Mouse (Mus musculus) layer of hippocampus, adult 2 months (tissue): ENCODE data around the gene Dohh. TPM values are rescaled to one million over a fixed set of nuclear protein-coding genes. Genes with fewer than 3 reads are reported as not detected.

Experiments used
- DNase-seq, 2 experiments: peaks; one replicate each; pipeline ENCODE4 v3.0.0; 2022; ENCODE audit warnings: low spot score in 2 of 2
- H3K27ac ChIP-seq: fragments of 200-600 bp; 2 replicates; pipeline ENCODE4 v1.8.1; 2022
- H3K4me3 ChIP-seq: fragments of 200-600 bp; 2 replicates; pipeline ENCODE4 v1.8.1; 2022; ENCODE audit warnings: mild to moderate bottlenecking
- CTCF ChIP-seq: fragments of 200-600 bp; conservative IDR thresholded peaks from 2 replicates; pipeline ENCODE4 v1.8.1; 2022; ENCODE audit warnings: antibody characterized with exemption, mild to moderate bottlenecking, moderate library complexity
- total RNA-seq, 2 experiments: library from RNA; stranded (reverse); gene quantifications; 2 replicates each; pipeline ENCODE4 v1.2.3; 2021

Gene Dohh
- total RNA-seq, 2 experiments from 2014 or later: 75.9 to 79.7 TPM

GRCm38 (mm10) chr10:81421041-81421796, 37.0 kb downstream of the Dohh start:
- no peak overlapping the region for H3K27ac ChIP-seq
- no peak for DNase-seq
- H3K4me3 ChIP-seq: no peak overlapping the region
- no peak for TF ChIP-seq CTCF

DNA sequence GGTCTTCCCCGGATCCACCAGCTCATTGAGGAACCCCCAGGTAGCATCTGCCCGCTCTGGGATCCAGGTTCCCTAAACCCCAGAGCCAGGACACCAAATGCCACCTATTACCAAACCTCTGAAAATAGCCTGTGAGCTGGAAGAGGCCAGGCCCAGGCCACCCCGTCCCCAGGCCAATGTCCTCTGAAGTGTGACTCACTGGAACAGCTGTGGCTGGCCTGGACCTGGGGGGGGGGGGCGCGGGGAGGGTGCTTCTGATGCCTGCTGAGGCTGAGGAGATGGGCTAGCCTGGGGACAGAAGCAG, 37.5 kb downstream of the Dohh start:
- Histone ChIP-seq H3K27ac (no peak overlapping the region), H3K4me3 (no peak overlapping the region)
- no peak for DNase-seq
- TF ChIP-seq CTCF: no peak

DNA sequence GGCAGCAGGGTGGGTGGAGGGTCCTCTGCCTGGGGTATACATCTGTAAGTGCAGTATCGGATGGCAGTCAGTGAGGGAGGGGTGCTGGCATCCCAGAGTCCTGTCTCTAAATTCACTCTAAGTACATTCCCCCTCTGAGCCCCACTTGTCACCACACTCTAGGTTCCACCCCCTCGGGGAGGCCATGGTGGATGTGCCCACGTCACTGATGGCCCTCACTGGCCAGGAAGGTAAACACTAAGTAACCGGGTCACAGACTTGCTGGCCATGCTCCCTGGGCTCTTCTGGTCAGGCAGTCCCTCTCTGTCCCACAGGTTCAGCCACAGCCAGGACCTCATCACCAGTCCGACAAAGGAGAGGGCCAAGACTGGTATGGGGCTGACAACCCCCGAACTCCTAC, 38.0 kb downstream of the Dohh start:
- peak overlapping the region; percentile 28; the same call in 1 of the 2 replicates for H3K27ac ChIP-seq
- H3K4me3 ChIP-seq: no peak overlapping the region
- no peak for TF ChIP-seq CTCF
- DNase-seq: no peak

- Histone ChIP-seq H3K27ac (peak overlapping the region; percentile 28; the same call in 1 of the 2 replicates), H3K4me3 (no peak overlapping the region)
- no peak for TF ChIP-seq CTCF
Observed at GRCm38 (mm10) chr10:81422661-81423217, 38.5 kb downstream of the Dohh start.

GRCm38 (mm10) chr10:81423476-81424245, 39.4 kb downstream of the Dohh start:
- TF ChIP-seq CTCF: no peak
- peak overlapping the region; percentile 83 for H3K27ac ChIP-seq
- no peak for DNase-seq
- no peak overlapping the region; the same call in 1 of the 2 replicates for H3K4me3 ChIP-seq

More at GRCm38 (mm10) chr10:81422661-81423217, 38.5 kb downstream of the Dohh start:
- DNase-seq: no peak

- Histone ChIP-seq H3K27ac (peak overlapping the region; percentile 83), H3K4me3 (peak overlapping the region; percentile 82; the same call in 1 of the 2 replicates)
- no peak for TF ChIP-seq CTCF
- peak; percentile 3 to 17 for DNase-seq
Observed at GRCm38 (mm10) chr10:81424246-81425051, 40.2 kb downstream of the Dohh start.

DNA sequence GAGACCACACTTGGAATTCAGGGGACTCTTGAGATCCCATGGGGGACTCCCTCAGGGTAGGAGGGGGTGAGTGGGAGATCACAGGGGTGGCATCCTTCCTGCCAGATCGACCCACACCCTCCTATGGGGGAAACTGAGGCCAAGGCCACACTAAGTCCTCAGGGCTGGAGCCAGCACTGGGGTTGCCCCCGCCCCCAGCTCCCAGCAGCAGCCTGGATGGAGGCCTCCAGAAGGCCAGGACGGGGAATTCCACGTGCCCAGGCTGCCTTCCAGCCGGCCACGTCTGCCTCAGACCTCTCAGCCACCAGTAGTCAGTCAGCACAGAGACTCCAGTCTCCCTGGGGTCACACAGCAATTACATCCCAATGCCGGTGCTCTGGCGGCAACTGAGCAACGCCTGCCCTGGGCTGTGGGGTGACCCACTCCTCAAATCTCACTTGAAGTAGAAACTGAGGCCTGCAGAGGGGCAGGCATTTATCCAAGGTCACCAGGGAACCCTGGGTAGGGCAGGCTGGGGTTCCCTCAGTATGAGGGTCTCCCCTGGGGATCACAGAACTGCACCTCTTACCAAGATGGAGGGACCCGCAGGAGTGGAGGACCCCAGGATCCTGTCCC, 41.1 kb downstream of the Dohh start:
- no peak for TF ChIP-seq CTCF
- peak; percentile 6 to 21 for DNase-seq
- Histone ChIP-seq H3K4me3 (peak overlapping the region; percentile 82), H3K27ac (peak overlapping the region; percentile 83)

GRCm38 (mm10) chr10:81426081-81426671, 41.9 kb downstream of the Dohh start:
- peak in 1 of 2 experiments; percentile 12 for DNase-seq
- Histone ChIP-seq H3K4me3 (peak overlapping the region; percentile 82), H3K27ac (peak overlapping the region; percentile 95)
- no peak for TF ChIP-seq CTCF

DNA sequence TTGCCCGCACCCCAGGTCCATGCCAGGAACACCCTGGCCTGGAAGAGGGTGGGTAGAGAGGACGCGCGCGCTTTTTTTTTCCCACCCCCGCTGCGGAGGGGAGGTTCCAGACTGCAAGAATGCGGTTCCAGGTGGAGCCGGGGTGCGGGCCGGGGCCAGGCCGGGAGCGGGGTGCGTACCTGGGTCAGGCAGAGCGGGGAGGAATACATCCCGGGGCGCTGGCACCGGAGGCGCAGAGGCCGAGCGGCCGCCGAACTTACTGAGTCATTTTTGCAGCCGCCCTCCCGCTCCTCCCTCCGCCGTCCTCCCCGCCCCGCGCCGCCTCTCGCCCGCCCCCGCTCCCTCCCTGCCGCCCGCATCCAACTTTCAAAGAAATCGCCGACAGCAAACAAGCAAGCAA, 42.7 kb downstream of the Dohh start:
- DNase-seq: peak in 1 of 2 experiments; percentile 44
- no peak for TF ChIP-seq CTCF
- H3K27ac ChIP-seq: peak overlapping the region; percentile 95
- peak overlapping the region; percentile 82 for H3K4me3 ChIP-seq

DNA sequence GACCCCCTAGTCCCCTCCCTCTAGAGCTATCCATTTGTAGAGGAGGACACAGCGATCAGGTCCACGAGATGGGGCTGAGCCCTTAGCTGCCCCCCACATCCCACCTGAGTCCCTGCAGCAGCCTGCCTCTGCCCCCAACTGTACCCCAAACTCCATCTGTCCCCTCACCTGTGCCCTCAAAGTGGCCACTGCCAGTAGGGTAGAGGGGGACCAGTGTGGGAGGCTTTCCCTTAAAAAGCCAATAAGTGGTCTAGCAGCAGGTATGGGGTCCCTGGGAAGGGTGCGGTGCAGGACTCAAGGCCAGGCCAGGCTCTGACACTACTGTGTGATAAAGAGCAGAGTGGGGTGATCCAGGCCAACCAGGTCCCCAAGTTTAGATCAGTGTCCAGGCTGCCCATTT, 43.1 kb downstream of the Dohh start:
- TF ChIP-seq CTCF: no peak
- peak overlapping the region; percentile 95 for H3K27ac ChIP-seq
- peak in 1 of 2 experiments; percentile 12 for DNase-seq
- H3K4me3 ChIP-seq: peak overlapping the region; percentile 82

DNA sequence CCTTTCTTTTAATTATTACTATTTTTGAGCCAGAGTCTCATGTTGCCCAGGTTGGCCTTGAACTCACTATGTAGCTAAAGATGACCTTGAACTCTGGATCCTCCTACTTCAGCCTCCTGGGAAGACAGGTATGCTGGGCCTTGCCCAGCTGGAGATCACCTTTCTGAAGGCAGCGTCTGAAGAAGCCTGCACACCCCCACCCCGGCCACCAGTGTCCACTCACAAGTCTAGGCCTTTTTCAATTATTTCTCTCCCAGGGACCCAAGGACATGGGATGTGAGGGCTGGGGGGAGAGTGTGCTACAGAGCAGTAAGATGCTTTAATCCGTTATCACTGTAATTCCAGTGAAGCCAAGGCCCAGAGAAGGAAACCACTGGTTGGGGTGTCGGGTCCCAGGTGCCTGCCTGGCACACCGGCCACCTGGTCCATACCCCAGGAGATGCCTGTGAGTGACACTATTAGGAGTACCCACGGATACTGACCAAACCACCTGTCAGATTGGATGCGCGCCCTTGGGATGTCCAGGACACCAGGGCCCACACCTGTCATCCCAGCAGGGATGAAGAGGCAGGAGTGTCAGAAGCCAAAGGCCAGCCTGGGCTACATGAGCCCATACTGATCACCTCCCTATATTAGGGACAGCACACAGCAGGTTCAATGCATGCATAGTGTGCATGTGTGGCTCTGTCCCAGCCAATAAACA, 43.7 kb downstream of the Dohh start:
- TF ChIP-seq CTCF: no peak
- DNase-seq: no peak
- no peak overlapping the region for H3K4me3 ChIP-seq
- H3K27ac ChIP-seq: peak overlapping the region; percentile 95; the same call in 1 of the 2 replicates
